Mouse (Mus musculus): ENCODE results near the gene Abhd17a.

Abhd17a gene

DNA sequence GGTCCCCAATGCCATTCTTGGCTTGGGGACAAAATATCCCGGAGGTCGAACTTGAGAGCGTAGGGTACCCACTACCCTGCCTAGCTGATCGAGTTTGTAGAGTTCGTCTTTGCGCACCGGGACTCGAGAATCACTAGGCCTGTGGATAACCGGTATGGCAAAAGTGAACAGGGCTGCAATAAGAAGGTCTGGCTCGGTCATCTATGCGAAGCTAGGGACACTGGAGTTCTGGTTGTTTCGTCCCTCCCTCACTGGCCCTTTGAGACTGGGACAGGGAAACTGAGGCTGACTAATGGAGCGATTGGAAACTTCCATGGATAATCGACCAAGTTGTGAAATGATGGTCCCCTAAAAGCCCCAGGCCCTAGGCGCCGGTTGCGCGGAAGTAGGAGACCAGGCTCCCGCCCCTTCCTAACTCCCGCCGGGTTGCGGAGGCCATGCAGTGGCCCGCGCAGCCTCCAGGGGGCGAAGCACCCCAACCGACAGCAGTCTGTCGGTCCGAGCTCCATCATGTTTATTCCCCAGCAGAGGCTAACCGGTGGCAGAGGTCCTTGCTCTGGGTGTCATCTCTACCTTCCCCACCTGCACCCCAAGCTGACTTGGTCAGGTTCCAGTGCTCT lies 11.9 kb downstream of the Abhd17a start:
- in situ Hi-C loops (cut with MboI; ENCODE audit: low sequenced_read_pairs): loop anchor here (5.0 kb wide), 1 partner anchor 104 kb away; no protein-coding TSS in a partner anchor

DNA sequence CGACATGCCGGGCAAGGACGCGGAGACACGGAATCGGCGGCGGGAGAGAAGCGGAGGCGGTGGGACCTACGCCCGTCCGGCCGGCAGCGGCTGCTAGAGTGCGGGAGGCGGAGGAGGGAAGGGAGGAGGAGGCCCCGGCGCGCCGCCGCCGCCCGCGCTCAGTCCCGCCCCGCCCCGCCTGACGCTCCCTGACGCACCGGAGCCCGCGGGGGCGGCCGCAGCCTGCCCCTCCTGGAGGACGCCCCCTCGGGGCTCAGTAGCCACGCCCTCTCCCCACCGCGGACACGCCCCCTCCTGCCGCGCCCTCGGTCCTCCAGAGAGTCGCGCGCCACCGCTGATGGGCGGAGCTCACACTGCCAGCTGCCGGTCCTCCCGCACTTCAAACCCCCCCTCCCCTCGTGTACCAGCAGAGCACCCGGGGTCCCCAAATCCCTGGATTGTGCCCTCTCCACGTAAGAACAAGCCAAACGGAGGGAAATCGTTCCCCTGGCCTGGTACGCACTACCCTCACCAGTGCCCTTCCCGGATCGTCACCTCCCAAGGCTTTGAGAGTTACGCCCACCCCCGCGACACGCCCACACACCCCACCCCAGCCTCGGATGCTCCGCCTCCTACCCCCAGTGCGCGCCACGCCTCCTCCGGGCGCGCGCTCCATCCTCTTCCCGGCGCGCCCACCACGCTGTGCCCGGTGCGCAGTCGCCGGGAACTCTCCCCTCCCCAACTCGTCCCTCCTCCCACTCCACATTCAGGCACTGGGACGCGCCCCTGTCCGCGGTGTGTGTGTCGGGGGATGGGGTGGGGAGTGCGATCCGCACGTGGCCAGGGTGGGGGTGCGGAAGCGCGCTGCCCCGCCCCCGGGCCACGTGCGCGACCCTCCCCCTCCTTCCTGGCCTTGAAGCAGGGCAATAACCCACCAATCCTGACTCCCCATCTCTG lies 12.7 kb downstream of the Abhd17a start, which contains the start of gene Klf16:
Gene Klf16 (minus strand): TSS at position 127 of the 936 bp plus-strand sequence.
- in situ Hi-C loops (cut with MboI; ENCODE audit: low sequenced_read_pairs): loop anchor here (5.0 kb wide), 1 partner anchor 105 kb away; no protein-coding TSS in a partner anchor

DNA sequence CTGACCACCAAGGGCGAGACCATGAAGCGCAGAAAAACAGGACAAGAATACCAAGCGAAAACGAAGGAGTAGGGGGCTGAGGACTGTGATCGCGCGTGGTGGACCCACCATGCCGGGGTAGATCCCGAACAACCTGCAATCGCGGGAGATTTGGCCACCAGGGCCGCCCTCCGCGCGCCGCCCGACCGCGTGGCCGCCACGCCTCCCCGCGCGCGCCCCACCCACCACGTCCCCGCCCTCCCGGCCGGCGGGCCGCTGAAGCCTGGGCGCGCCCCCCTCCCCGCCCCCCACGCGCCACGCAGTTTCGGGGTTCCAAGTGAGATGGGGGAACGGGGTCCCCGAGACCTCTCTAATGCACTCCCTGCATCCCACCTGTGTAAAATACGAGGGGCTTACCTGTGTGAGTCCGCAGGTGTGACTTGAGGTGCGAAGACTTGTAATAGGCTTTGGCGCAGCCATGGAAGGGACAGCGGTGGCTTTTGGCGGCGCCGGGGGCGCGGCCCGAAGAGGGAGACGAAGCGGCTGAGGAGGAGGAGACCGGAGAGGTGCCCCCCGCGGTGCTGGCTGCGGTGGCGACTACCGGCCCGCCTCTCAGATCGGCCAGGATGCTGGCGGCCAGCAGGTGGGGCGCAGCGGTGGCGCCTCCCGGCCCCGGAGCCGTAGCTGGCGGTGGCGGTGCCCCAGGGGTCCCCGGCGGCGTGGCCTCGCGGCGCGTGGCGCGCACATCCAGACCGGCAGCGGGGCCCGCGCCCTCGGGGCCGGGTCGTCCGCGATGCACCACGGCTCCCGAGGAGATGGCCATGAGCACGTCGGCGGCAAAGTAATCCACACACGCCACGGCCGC lies 13.6 kb downstream of the Abhd17a start:
- in situ Hi-C loops (cut with MboI; ENCODE audit: low sequenced_read_pairs): loop anchor here (5.0 kb wide), 1 partner anchor 106 kb away; no protein-coding TSS in a partner anchor

DNA sequence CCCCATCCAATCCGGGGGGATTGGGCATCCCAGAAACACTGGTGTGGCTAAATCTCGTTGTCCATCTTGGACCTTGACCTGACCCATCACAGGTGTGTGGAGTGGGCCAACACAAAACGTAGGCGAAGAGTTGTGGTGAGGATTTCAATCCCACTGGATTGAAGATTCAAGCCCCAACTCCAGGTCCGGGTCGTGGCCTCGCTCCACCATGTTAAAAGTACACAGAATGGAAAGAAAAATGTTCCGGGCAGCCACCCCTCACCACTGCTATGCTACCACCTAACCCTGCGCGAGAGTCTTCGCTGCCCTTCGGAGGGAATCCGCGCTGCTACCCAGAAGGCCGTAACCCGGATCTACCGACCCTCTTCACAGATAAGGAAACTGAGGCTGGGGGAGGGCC lies 14.2 kb downstream of the Abhd17a start:
- in situ Hi-C loops (cut with MboI; ENCODE audit: low sequenced_read_pairs): loop anchor here (5.0 kb wide), 1 partner anchor 106 kb away; no protein-coding TSS in a partner anchor

DNA sequence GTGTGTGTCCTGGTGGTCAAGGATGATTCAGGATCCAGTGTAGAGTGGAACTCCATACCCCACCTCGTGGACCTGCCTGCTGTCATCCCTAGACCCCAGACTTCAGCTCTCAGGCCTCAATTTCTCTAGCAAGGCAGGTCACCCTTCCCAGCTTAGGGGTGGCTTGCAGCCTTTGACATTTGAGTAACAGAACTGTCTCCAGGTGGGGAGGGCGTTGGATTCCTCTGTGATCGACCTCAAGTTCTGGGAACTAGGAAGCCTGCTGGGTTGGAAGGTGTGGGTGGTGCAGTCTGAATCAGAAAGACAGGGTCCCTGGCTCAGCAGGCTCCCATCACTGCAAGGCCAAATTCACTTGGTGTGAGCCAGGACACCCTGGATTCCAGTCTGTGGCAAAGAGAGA lies 15.2 kb downstream of the Abhd17a start:
- in situ Hi-C loops (cut with MboI; ENCODE audit: low sequenced_read_pairs): loop anchor here (5.0 kb wide), 1 partner anchor 107 kb away; no protein-coding TSS in a partner anchor

DNA sequence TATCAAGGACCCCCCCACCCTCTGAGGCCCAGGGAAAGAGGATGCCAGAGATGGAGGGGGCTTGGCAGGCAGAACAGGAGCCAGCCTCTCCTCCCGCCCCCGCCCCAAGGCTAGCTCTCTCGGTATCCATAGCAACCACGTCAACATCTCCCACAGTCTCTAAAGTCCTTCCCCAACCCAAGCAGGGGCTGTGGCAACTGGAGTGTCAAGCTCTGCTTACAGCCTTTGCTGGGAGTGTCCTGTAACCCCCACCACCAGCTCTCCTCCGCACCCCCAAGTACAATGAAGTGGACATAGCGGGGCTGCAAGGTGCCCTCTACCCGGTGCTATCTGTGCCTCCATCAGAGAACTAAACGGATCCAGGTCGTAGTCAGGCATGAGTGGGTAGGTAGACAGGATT lies 16.2 kb downstream of the Abhd17a start:
- in situ Hi-C loops (cut with MboI; ENCODE audit: low sequenced_read_pairs): no loop called here

DNA sequence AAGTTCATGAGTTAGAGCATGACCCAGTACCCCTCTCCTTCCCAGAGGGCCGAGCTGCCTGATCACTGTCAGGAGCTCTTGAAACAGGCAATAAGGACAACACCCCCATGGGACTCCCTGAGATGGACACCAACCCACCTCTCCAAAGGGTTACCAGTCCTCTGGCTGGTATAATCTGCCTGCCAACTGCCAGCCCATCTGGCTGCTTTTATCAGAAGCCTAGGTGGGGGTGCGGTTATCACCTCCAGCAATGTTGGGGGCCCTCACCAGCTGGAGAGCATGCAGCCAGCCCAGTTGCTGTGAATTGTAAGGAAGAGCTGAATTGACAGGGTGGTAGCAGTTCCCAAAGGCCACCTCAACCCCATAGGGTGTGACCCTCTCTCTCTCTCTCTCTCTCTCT lies 17.7 kb downstream of the Abhd17a start:
- in situ Hi-C loops (cut with MboI; ENCODE audit: low sequenced_read_pairs): no loop called here

DNA sequence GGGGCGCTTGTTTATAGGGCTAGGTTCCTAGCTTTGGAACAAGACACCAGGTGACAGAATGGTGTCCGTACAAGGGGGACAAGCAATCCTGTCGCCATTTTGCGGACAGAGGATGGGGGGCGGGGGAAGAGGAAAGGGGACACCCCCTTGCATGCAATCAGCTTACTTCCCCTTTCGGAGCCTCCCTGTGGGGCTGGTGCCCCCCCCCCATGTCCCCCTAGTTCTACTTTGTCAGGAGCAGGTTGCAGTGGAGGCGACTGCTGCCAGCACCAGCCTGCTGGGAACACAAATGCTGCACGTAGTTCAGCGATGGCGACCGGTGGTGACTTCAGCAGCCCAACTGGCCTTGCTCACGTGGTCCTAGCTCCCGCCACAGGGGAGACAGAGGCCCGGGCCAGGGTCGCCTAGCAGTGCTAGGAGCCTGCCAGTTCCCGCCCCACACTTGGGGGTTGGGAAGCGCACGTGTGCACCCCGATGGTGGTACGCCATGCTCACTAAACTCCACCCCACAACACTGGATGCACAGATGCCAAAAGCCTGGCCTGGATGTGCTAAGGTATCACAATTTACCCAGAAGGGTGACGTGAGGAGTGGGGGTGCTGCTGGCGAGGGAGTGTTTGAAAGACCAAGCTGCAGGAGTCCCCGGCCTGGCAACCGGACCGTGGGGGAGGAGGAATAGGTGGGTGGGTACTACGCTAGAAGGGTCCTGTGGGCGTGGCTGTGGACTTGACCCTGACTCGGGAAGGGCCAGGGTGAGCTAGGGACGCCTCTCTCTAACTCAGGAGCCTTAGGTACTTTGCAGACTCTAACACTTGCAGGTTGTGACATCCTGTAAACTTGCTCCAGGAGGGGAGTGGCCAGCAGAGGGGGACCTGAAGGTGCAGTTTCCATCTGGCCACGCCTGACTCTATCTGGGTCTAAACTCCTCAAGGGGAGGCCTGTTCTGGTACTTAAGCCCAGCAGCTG lies 19.0 kb downstream of the Abhd17a start:
- in situ Hi-C loops (cut with MboI; ENCODE audit: low sequenced_read_pairs): no loop called here

DNA sequence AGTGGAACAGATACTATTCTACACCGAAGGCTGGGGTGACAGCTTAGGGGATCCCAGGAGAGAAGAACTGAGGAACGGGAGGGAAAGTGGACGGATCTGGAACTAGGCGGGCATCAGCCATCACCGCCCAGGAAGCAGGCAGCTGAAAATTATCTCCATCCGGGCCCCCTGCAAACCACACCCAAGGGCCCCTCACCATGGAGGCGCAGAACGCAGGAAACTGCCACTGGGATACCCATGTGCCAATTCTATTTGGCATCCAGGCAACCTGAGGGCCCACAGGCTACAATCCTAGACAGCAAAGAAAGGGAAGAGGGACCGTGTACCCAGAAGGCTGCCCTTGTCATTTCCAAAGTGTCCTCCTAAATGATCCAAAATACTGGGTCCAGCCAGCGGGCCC lies 19.7 kb downstream of the Abhd17a start:
- in situ Hi-C loops (cut with MboI; ENCODE audit: low sequenced_read_pairs): no loop called here

DNA sequence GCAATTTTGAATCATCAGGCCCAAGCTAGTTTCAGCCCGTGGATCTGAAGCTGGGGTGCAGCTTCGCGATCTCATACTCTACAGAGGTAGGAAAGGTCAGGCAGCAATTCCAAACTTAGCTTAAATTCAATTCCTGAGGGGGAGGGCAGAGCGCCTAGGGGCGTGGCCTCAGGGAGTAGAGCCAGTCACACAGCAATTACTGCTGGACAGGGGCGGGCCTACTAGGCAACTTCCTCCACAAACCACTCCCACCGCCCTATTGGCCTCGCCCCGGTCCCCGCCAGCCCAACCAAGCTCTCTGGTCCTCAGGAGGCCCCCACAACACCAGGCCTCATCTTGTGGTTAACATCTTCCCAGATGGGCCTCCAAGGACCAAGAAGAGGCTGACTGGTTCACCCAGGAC lies 20.5 kb downstream of the Abhd17a start:
- in situ Hi-C loops (cut with MboI; ENCODE audit: low sequenced_read_pairs): no loop called here

DNA sequence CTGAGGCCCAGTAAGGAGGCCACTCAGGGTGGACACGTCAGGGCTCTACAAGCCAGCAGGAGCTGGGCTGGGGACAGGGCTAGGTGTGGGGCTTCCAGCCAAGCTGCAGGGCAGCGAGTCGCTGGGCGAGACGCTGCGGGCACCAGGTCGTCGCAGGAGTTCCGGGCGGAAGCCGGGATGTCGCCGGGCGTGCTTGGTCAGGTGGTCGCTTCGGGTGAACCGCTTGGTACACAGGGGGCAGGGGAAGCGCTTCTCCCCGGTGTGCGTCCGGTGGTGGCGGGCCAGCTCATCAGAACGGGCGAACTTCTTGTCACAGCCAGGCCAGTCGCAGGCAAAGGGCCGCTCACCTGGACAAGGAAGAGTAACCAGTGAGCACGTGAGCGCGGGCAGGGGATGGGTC lies 21.3 kb downstream of the Abhd17a start:
- in situ Hi-C loops (cut with MboI; ENCODE audit: low sequenced_read_pairs): no loop called here

DNA sequence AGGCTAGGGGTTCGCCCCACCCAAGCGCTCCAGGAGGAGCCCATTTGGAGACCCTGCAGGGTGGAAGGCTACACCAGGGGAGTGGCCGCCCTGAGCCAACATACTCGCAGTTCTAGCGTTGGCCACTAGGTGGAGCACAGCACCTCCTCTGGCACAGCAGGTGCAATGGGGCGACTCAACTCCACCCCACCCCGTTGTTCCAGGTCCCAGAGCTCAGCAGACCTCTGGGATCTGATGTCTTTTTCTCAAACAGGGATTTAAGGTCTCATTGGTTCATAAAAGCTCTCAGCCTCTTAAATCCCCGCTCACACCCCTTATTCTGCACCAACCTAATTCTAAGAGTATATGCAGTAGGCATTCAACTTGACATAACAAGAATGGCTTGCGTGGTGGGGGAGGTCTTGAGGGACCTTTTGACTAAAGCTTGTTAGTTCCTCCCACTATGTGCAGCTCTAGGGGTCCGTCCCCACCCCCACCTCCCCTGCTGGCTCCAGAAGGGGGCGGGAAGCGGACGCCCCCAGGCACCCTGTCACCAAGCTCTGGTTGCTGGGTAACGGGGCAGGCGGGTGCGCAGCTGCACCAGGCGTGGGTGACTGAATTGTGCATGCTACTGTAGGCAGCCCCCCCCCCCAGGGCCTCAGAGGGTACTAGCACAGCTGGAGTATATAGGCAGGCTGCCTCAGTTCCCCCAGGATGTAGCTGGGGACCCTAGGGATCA lies 23.6 kb downstream of the Abhd17a start:
- in situ Hi-C loops (cut with MboI; ENCODE audit: low sequenced_read_pairs): no loop called here

DNA sequence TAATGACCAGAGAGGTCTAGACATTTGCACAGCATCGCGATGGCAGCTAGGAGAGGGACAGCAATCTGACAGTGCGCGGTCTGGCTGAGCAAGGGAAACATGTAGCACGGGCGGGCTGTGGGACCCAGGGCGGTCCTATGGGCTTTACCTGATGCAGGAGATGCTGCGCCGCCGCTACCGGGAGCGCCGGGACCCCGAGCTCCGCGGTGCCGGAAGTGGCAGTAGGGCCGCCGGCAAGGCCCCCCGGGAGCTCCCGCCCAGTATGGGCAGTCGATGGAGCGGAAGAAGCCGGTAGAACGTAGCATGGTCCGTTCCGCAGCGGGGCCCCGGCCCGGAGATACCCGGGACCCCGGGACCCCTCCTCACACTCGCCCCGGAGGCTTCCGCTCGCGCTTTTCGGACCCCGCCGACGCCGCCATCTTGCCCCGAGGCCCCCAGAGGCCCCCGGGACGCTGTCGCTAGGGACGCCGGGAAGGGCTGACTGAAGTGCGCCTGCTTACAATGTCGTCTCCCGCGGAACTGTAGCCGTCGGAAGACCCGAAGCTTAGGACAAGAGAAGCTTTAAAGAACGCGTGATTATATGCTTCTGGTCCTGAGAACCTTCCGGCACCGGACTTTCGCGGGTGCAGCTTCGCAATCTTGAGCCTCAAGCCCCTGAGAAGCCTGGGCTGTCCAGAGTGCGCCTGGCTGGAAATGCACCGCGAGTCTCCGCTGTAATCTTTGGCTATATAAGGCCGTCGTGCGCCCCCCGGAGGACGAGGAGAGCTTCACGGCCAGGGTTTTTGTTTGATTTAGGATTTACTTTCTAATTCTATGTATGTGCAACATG lies 28.8 kb downstream of the Abhd17a start, which contains the start of gene Rexo1:
Gene Rexo1 (minus strand): TSS at position 445 of the 829 bp plus-strand sequence.
- in situ Hi-C loops (cut with MboI; ENCODE audit: low sequenced_read_pairs): no loop called here

DNA sequence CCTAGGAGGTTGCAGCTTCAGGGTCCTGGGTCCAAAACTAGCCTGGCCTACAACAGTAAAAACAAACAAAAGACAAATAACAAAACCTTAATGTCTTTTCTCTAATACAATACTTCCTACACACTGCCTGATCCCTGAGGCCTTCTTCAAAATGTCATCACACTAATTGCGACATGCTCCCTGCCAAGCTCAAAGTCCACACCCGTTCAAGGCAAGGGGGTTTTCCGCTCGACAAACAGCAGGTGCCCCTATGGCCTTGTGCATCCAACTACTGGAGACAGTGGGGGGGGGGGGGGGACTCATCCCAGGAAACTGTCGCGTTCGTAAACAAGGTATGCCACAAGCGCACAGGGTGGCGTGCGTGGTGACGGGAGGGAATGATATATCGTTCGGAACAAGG lies 29.5 kb downstream of the Abhd17a start:
- in situ Hi-C loops (cut with MboI; ENCODE audit: low sequenced_read_pairs): no loop called here

DNA sequence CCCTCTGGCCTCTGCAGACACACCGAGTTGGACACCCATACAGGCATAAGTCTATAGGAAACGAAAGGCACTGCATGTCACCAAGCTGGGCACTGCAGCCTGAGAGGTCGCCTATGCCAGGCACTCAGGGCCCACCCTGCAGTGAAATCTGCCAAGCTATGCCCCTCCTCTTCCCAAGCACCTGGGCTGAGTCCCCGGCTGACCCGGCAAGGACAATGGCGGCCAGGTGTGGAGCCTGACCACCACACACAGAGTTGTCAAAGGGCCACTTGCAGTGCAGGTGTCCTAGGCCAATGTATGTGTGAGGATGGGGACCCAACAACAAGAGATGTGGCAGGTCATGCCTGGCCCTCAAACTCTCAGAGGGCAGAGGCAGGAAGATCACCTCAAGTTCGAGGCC lies 30.7 kb downstream of the Abhd17a start:
- in situ Hi-C loops (cut with MboI; ENCODE audit: low sequenced_read_pairs): no loop called here

DNA sequence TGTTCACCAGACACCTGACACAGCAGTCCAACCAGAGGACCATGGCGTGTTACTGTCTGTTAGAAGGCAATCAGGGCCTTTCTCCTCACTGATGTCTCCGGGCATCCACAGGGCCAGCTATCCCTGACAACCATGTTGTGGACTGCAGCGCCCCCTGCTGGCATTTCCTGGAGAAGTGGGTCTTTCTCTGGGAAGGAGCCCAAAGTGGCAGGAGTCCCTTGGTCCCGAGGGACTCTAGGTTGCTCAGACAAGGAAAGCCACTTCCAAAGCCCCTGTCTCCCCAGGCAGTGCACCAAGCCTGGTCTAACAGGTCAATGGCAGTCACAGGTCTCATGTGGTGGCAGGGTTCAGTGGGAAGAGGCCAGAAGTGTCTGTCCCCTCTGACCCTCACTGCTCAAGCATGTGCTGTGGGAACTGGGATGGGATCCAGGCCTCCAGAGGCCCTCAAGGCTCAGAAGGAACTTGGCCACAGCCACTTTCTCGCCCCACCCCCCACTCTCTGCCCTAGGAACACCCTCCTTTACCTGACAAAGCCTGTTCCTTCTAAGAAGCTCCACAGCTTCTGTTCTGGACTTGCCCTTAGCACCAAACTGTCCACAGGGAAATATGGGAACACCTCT lies 32.7 kb downstream of the Abhd17a start:
- in situ Hi-C loops (cut with MboI; ENCODE audit: low sequenced_read_pairs): no loop called here

DNA sequence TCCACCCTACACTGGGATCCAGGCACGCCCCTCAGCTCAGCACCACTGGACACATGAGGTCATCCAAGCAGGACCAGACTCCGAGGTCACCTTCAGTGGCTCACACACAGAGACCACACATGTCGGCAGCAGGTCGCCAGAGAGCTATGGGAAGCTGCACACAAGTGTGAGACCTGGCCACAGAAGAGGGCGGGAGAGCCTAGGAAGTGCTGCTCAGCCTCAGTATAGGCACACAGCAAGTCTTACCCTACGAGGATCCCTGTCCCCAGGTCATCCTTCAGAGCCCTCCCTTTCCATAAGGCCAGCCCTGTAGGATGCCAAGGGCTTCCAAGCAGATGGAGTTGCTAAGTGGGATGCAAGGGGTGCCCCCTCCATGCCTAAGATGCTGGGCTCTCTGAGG lies 36.1 kb downstream of the Abhd17a start:
- in situ Hi-C loops (cut with MboI; ENCODE audit: low sequenced_read_pairs): loop anchor here (5.0 kb wide), 1 partner anchor 107 kb away; no protein-coding TSS in a partner anchor

DNA sequence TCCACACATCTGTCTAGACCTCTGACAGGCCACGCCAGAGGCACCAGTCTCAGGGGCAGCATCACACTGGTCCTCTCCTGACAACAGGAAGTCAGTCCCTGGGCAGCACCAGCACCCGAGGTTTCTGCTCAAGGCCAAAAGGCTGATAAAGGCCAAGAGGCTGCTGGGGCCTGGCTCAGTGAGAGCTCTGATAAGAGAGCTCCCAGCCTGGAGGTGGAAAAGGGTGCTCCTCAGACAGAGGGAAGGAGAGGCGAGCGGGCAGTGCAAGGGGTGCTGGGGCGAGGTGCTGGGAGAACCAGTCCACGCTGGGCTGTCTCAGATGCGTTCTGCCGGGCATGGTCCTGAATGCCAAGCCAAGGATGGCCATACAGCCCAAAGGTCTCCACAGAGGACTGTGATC lies 36.6 kb downstream of the Abhd17a start:
- in situ Hi-C loops (cut with MboI; ENCODE audit: low sequenced_read_pairs): loop anchor here (5.0 kb wide), 1 partner anchor 106 kb away; no protein-coding TSS in a partner anchor
